Mouse (Mus musculus) midbrain, embryonic 13.5 days (tissue): ENCODE measurements around the gene Hist1h2ae. TPM values are rescaled to one million over a fixed set of nuclear protein-coding genes. Genes with fewer than 3 reads are reported as not detected.
A peak's percentile ranks its signal among the peaks of the same experiment; 100 is the strongest.
"Not testable (repeated sequence)": the region's sequence is repeated elsewhere in the genome, so short reads cannot be mapped to it uniquely, and the experiment has no call there.

Experiments used
- ATAC-seq: fragments of 200-750 bp; cut with Nextera tagmentation; 2 replicates; pipeline ENCODE4 v1.8.0; 2017; ENCODE audit warnings: mild to moderate bottlenecking, moderate TSS enrichment, moderate library complexity
- H3K27ac ChIP-seq: fragments of 300-500 bp; sonication (generic); 2 replicates; pipeline ENCODE4 v1.5.1; 2015; ENCODE audit warnings: inconsistent platforms, mild to moderate bottlenecking, moderate library complexity
- H3K27me3 ChIP-seq: fragments of 300-500 bp; sonication (generic); 2 replicates; pipeline ENCODE4 v1.6.1; 2015; ENCODE audit warnings: mild to moderate bottlenecking, inconsistent platforms
- H3K36me3 ChIP-seq: fragments of 300-500 bp; sonication (generic); 2 replicates; pipeline ENCODE4 v1.6.1; 2015; ENCODE audit warnings: mild to moderate bottlenecking, inconsistent platforms
- H3K4me1 ChIP-seq: fragments of 300-500 bp; sonication (generic); replicated peaks from 2 replicates; pipeline ENCODE4 v1.6.1; 2015; ENCODE audit warnings: inconsistent platforms
- H3K4me2 ChIP-seq: fragments of 300-500 bp; sonication (generic); replicated peaks from 2 replicates; pipeline ENCODE4 v1.6.1; 2015; ENCODE audit warnings: moderate library complexity, mild to moderate bottlenecking, inconsistent platforms
- H3K4me3 ChIP-seq: fragments of 300-500 bp; sonication (generic); replicated peaks from 2 replicates; pipeline ENCODE4 v1.5.1; 2015; ENCODE audit warnings: mild to moderate bottlenecking, inconsistent platforms
- H3K9ac ChIP-seq: fragments of 300-500 bp; sonication (generic); replicated peaks from 2 replicates; pipeline ENCODE4 v1.6.1; 2015; ENCODE audit warnings: mild to moderate bottlenecking, inconsistent platforms
- H3K9me3 ChIP-seq: fragments of 300-500 bp; sonication (generic); 2 replicates; pipeline ENCODE4 v1.6.1; 2016; ENCODE audit warnings: mild to moderate bottlenecking, inconsistent platforms
- WGBS: fragments of 180-500 bp; shearing (Covaris S2); methylation state at CpG from one replicate; pipeline ENCODE4 v1.1.7; 2015; 5-methylcytosine and 5-hydroxymethylcytosine counted together
- polyA plus RNA-seq: library from polyadenylated mRNA; unstranded; fragments of >200 nt; fragmentation: Nextera tagmentation; extraction: Ambion mirVana; gene quantifications from 2 replicates; pipeline ENCODE4 v1.2.1, GENCODE M21; 2015

Hist1h2ae gene
- polyA plus RNA-seq, 1 experiment from 2014 or later = 53.6 TPM

GRCm38 (mm10) chr13:23581408-23582218 is 10.6 kb upstream of the Hist1h2ae start, which contains the start of gene Hist1h4d:
TSS of gene Hist1h4d (plus strand) at chr13:23581598.
- WGBS = under 1% methylated on average over 43 of the region's 43 CpGs
- Histone ChIP-seq H3K27ac (peak within 1 kb of the TSS; percentile 81), H3K4me2 (peak within 1 kb of the TSS; percentile 84), H3K27me3 (no peaks in the 10 kb centered on the region), H3K4me1 (peaks cover 50% of the 10 kb centered on the region), H3K4me3 (peak within 1 kb of the TSS; percentile 53), H3K9ac (peak within 1 kb of the TSS; percentile 72), H3K9me3 (no peaks in the 10 kb centered on the region), H3K36me3 (no peaks in the 10 kb centered on the region)
- peak; percentile 92 for ATAC-seq

GRCm38 (mm10) chr13:23577835-23578234 is 6.8 kb upstream of the Hist1h2ae start:
- Histone ChIP-seq H3K36me3 (no peaks in the 10 kb centered on the region), H3K4me3 (no peak overlapping the region), H3K9me3 (no peaks in the 10 kb centered on the region), H3K27ac (no peak overlapping the region), H3K27me3 (no peaks in the 10 kb centered on the region), H3K4me2 (no peak overlapping the region), H3K4me1 (peaks cover 43% of the 10 kb centered on the region), H3K9ac (no peak overlapping the region)
- ATAC-seq = no peak
- WGBS = 96% methylated on average over 1 of the region's 1 CpGs

GRCm38 (mm10) chr13:23576906-23577639 is 6.1 kb upstream of the Hist1h2ae start:
- Histone ChIP-seq H3K9me3 (no peaks in the 10 kb centered on the region), H3K27ac (peak overlapping the region; percentile 80; the same call in 1 of the 2 replicates), H3K4me3 (peak overlapping the region; percentile 46), H3K4me2 (peak overlapping the region; percentile 75), H3K36me3 (no peaks in the 10 kb centered on the region), H3K27me3 (no peaks in the 10 kb centered on the region), H3K9ac (peak overlapping the region; percentile 74), H3K4me1 (peaks cover 43% of the 10 kb centered on the region)
- no peak for ATAC-seq
- WGBS = 50% methylated on average over 6 of the region's 6 CpGs

GRCm38 (mm10) chr13:23576351-23576881 is 5.4 kb upstream of the Hist1h2ae start:
- H3K27ac ChIP-seq = peak overlapping the region; percentile 80
- no peaks in the 10 kb centered on the region for H3K36me3 ChIP-seq
- H3K4me1 ChIP-seq = peaks cover 41% of the 10 kb centered on the region
- no peaks in the 10 kb centered on the region for H3K27me3 ChIP-seq
- WGBS = 3% methylated on average over 7 of the region's 7 CpGs
- no peaks in the 10 kb centered on the region for H3K9me3 ChIP-seq
- H3K4me2 ChIP-seq = peak overlapping the region; percentile 75
- no peak for ATAC-seq
- peak overlapping the region; percentile 74 for H3K9ac ChIP-seq
- peak overlapping the region; percentile 46 for H3K4me3 ChIP-seq

GRCm38 (mm10) chr13:23575864-23576313 is 4.9 kb upstream of the Hist1h2ae start:
- H3K9me3 ChIP-seq, ATAC-seq, H3K27me3 ChIP-seq, H3K36me3 ChIP-seq: not testable (repeated sequence)
- peak overlapping the region; percentile 74 for H3K9ac ChIP-seq
- under 1% methylated on average over 15 of the region's 40 CpGs for WGBS
- H3K4me2 ChIP-seq = peak overlapping the region; percentile 75
- H3K27ac ChIP-seq = peak overlapping the region; percentile 80
- peak overlapping the region; percentile 46 for H3K4me3 ChIP-seq
- H3K4me1 ChIP-seq = peaks cover 39% of the 10 kb centered on the region

- ATAC-seq = peak; percentile 61
- WGBS = under 1% methylated on average over 18 of the region's 18 CpGs
- no peaks in the 10 kb centered on the region for H3K27me3 ChIP-seq
- H3K4me3 ChIP-seq = peak within 1 kb of the TSS; percentile 46
- peaks cover 37% of the 10 kb centered on the region for H3K4me1 ChIP-seq
- peak within 1 kb of the TSS; percentile 85 for H3K27ac ChIP-seq
- no peaks in the 10 kb centered on the region for H3K36me3 ChIP-seq
- no peaks in the 10 kb centered on the region for H3K9me3 ChIP-seq
- peak within 1 kb of the TSS; percentile 74 for H3K9ac ChIP-seq
- peak within 1 kb of the TSS; percentile 75 for H3K4me2 ChIP-seq
Observed at GRCm38 (mm10) chr13:23575271-23575851, 4.3 kb upstream of the Hist1h2ae start, which contains the start of gene Hist1h3d. TSS of gene Hist1h3d (plus strand) at chr13:23575763.

GRCm38 (mm10) chr13:23574546-23575170 is 3.6 kb upstream of the Hist1h2ae start:
- H3K27me3 ChIP-seq, ATAC-seq, H3K36me3 ChIP-seq, H3K9me3 ChIP-seq: not testable (repeated sequence)
- under 1% methylated on average over 8 of the region's 39 CpGs for WGBS
- Histone ChIP-seq H3K4me1 (peaks cover 42% of the 10 kb centered on the region), H3K27ac (peak overlapping the region; percentile 85), H3K9ac (0 out of 2 replicates have a peak overlapping the region, but pooled peaks have one; percentile 46), H3K4me3 (peak overlapping the region; percentile 46), H3K4me2 (peak overlapping the region; percentile 57)

- H3K36me3 ChIP-seq, H3K9me3 ChIP-seq, H3K27me3 ChIP-seq: not testable (repeated sequence)
- H3K27ac ChIP-seq = peak within 1 kb of the TSS; percentile 85
- H3K4me1 ChIP-seq = peaks cover 45% of the 10 kb centered on the region
- H3K4me3 ChIP-seq = peak within 1 kb of the TSS; percentile 46
- peak within 1 kb of the TSS; percentile 75 for H3K4me2 ChIP-seq
- peak; percentile 91 for ATAC-seq
- peak within 1 kb of the TSS; percentile 59 for H3K9ac ChIP-seq
- WGBS = under 1% methylated on average over 34 of the region's 42 CpGs
Observed at GRCm38 (mm10) chr13:23573898-23574524, 3.0 kb upstream of the Hist1h2ae start, which contains the start of the genes Hist1h2bf and Hist1h2ad. TSS of gene Hist1h2bf (minus strand) at chr13:23574196. TSS of gene Hist1h2ad (plus strand) at chr13:23574381.

- Histone ChIP-seq H3K27ac (peak overlapping the region; percentile 96), H3K9ac (peak overlapping the region; percentile 59), H3K4me3 (peak overlapping the region; percentile 29), H3K4me1 (peaks cover 45% of the 10 kb centered on the region), H3K4me2 (peak overlapping the region; percentile 75)
- not testable (repeated sequence) for H3K27me3 ChIP-seq, ATAC-seq, H3K9me3 ChIP-seq, H3K36me3 ChIP-seq
- WGBS = 13% methylated on average over 18 of the region's 20 CpGs
Observed at GRCm38 (mm10) chr13:23573034-23573897, 2.2 kb upstream of the Hist1h2ae start.
